Comparison of ENCODE assay signal across 16 mouse cellular contexts in the genomic region with DNA sequence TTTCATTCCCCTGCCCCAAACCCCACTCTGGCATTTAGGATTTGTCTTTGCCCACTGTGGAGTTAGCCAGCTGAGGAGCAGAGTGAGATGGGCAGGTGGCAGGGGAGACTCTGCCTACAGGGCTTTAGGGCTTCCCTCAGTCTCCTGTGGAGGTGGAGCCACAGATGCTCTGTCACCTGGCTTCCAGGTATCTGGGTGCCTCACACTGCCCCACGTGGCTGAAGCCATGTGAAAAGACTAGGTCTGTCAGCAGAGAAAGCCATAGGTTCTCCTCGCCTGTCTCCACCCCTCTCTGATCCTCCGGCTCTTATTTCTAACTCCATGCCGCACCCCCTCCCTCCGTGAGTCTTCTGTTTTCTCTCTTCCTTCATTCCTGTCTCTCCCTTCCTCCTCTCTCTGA. TPM values are rescaled to one million over a fixed set of nuclear protein-coding genes. Genes with fewer than 3 reads are reported as not detected.
DNase-seq lines count a peak whose midpoint lies in the region; ATAC-seq lines count a peak whose summit lies in the region.
"Had no signal": no experiment of that assay in that cellular context is flagged by ENCODE, and none has a peak within 500 bp of the region (broad histone marks: within the 10 kb centered on the region; RNA-seq: fewer than 3 reads in every experiment).

No protein-coding gene starts in this region.

- H3K4me2 ChIP-seq in intestine, embryonic 15.5 days (replicated peaks): no peak overlapping the region
- H3K4me2 ChIP-seq: hindbrain, embryonic 12.5 days; midbrain, embryonic 11.5 days had no signal

- no peaks in the 10 kb centered on the region for H3K9me3 ChIP-seq in heart, embryonic 10.5 days
- H3K9me3 ChIP-seq in intestine, embryonic 15.5 days: no peaks in the 10 kb centered on the region
- H3K9me3 ChIP-seq: hindbrain, embryonic 12.5 days had no signal

- 18% methylated on average over 5 of the region's 5 CpGs for WGBS in heart, embryonic 10.5 days
- WGBS in intestine, embryonic 15.5 days: 14% methylated on average over 5 of the region's 5 CpGs

- ATAC-seq in intestine, embryonic 15.5 days: peak; percentile 52
- ATAC-seq in megakaryocyte progenitor cell, adult 5-6 weeks (replicated peaks; ENCODE audit: poor library complexity): no peak

- H3K4me3 ChIP-seq in heart, embryonic 10.5 days: no peak overlapping the region
- no peak overlapping the region for H3K4me3 ChIP-seq in intestine, embryonic 15.5 days (replicated peaks)
- H3K4me3 ChIP-seq: heart, adult 2 months; hindbrain, embryonic 12.5 days had no signal

- DNase-seq in heart, postnatal 4 days: peak; percentile 2
- no peak for DNase-seq in heart, embryonic 10.5 days (ENCODE audit: low spot score)
- DNase-seq in brain, adult 2 months (ENCODE audit: low read depth, low spot score): peak; percentile 70
- DNase-seq in cerebellum, adult 8-10 months: peak; percentile 12
- DNase-seq in right cerebral cortex, postnatal 14 days: no peak
- DNase-seq: gastrocnemius, postnatal 10 days; kidney, adult 11 months; kidney, postnatal 10 days; lung, adult 2 months; lung, postnatal 36 days had no signal

- H3K36me3 ChIP-seq in heart, embryonic 10.5 days: no peaks in the 10 kb centered on the region
- no peaks in the 10 kb centered on the region for H3K36me3 ChIP-seq in intestine, embryonic 15.5 days
- H3K36me3 ChIP-seq: G1E; hindbrain, embryonic 12.5 days had no signal

- H3K27me3 ChIP-seq in heart, embryonic 10.5 days (ENCODE audit: insufficient read depth, poor library complexity, severe bottlenecking): peaks cover 81% of the 10 kb centered on the region
- peaks cover 32% of the 10 kb centered on the region for H3K27me3 ChIP-seq in intestine, embryonic 15.5 days (replicated peaks)

- H3K4me1 ChIP-seq in heart, embryonic 10.5 days: peaks cover 18% of the 10 kb centered on the region
- H3K4me1 ChIP-seq in intestine, embryonic 15.5 days (replicated peaks): peaks cover 14% of the 10 kb centered on the region

- H3K27ac ChIP-seq in heart, embryonic 10.5 days: no peak overlapping the region
- H3K27ac ChIP-seq in intestine, embryonic 15.5 days: no peak overlapping the region
- H3K27ac ChIP-seq: heart, adult 2 months; hindbrain, embryonic 12.5 days had no signal

- no peak overlapping the region for H3K9ac ChIP-seq in intestine, embryonic 15.5 days
- H3K9ac ChIP-seq: hindbrain, embryonic 12.5 days had no signal

RNA-seq across cellular contexts. Expression of a gene that starts 2.2 kb away (rescaled TPM):
- 1 to 10 TPM; 2.2 TPM for total RNA-seq in heart, postnatal 4 days (2021)
- polyA plus RNA-seq in heart, embryonic 10.5 days (2016; fragmentation: Nextera tagmentation; extraction: Ambion mirVana): 0.05 and 0.15 TPM in 2 replicates
- 1.5 and 2.5 TPM in 2 replicates for polyA plus RNA-seq in intestine, embryonic 15.5 days (2015; fragmentation: Nextera tagmentation; extraction: Ambion mirVana)
- total RNA-seq in megakaryocyte progenitor cell, adult 5-6 weeks (2015): 0.12 TPM in 1 of 2 replicates, not detected in the other
- 0.04 TPM in 1 of 2 replicates, not detected in the other for total RNA-seq in megakaryocyte progenitor cell, adult 5-6 weeks (2017)
- polyA plus RNA-seq: G1E had no signal

Comparison
In these comparisons a context has a peak if more than half of its experiments do, and no peak if none do; other contexts are left out.
1. DNase-seq: peak in heart, postnatal 4 days (single experiment), brain, adult 2 months (single experiment) and cerebellum, adult 8-10 months (single experiment); none in heart, embryonic 10.5 days (single experiment) and right cerebral cortex, postnatal 14 days (single experiment).